Mouse (Mus musculus) thymus, adult 2 months (tissue): Measurements from ENCODE around the gene Mast1.

ENCODE experiments used
- CTCF ChIP-seq: fragments of 200-500 bp; IDR thresholded peaks from 2 replicates; pipeline ENCODE4 v1.5.1; 2012; ENCODE audit warnings: mild to moderate bottlenecking, control low read depth, low read length, moderate library complexity, borderline replicate concordance; ENCODE audit not compliant: control insufficient read depth, poor library complexity, insufficient read depth; ENCODE audit errors: extremely low read depth
- POLR2A ChIP-seq: fragments of 200-500 bp; IDR thresholded peaks from 2 replicates; pipeline ENCODE4 v1.6.1; 2012; ENCODE audit warnings: mild to moderate bottlenecking, low read length, control low read depth, moderate library complexity; ENCODE audit not compliant: control insufficient read depth, poor library complexity, insufficient read depth; ENCODE audit errors: extremely low read depth

DNA sequence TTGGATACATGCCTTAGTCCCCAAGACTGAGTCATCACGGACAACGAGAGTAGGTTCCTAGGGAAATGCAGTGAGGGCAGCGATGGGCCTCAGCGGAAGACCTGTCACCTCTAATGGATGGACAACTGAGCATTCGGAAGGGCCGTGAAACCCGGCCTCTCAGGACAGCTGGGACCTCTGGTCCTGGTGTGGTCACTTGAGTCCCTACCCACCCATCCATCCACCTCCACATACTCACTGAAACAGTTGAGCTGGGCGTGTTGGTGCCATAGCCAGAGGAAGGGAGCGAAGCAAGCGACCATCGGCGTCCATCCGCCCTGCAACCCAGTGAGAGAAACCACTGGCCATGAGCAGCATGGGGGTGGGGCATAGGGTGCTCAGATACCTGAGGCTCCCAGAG lies 6.6 kb downstream of the Mast1 start:
- TF ChIP-seq CTCF (no peak), POLR2A (no peak)
